Mouse (Mus musculus): ENCODE measurements at regions not wholly inside any gene's neighbourhood (a gene's known extent, or its start where the extent isn't known, plus 50 kb on each side); places are given as distances from the start of the nearest gene placed in this dataset.

- TF ChIP-seq CTCF (IDR thresholded peaks at IDR 0.05 in 2 of 3, conservative IDR thresholded peaks at IDR 0.05 in 1 of 3; ENCODE audit: control insufficient read depth in 1 of 3, insufficient read depth in 1 of 3, low read depth in 2 of 3, low read length in 3 of 3, poor library complexity in 1 of 3, severe bottlenecking in 1 of 3) (no peak), POLR2A (IDR thresholded peaks at IDR 0.05; ENCODE audit: control insufficient read depth in 1 of 2, insufficient read depth in 1 of 2, low read depth in 1 of 2, low read length in 2 of 2, poor library complexity in 1 of 2) (no peak), EP300 (IDR thresholded peaks at IDR 0.05; ENCODE audit: low read depth in 1 of 2, low read length in 2 of 2) (no peak), GATA1 (IDR thresholded peaks at IDR 0.05; ENCODE audit: low read depth, low read length) (no peak), HCFC1 (IDR thresholded peaks at IDR 0.05; ENCODE audit: low read depth, low read length) (no peak), MAX (IDR thresholded peaks at IDR 0.05; ENCODE audit: low read length) (no peak), POLR2AphosphoS2 (IDR thresholded peaks at IDR 0.05; ENCODE audit: low read length) (no peak), ZNF384 (IDR thresholded peaks at IDR 0.05; ENCODE audit: low read depth, low read length) (no peak), CHD2 (IDR thresholded peaks at IDR 0.05; ENCODE audit: low read length) (no peak), RCOR1 (IDR thresholded peaks at IDR 0.05; ENCODE audit: low read depth, low read length) (no peak), ZC3H11A (IDR thresholded peaks at IDR 0.05; ENCODE audit: low read depth, low read length) (no peak), MXI1 (IDR thresholded peaks at IDR 0.05; ENCODE audit: low read depth, low read length) (no peak), UBTF (IDR thresholded peaks at IDR 0.05; ENCODE audit: borderline replicate concordance, insufficient read depth, low read depth, low read length) (no peak)
These were observed 161.0 kb upstream of the Nmur2 start for GRCm38 (mm10) chr11:56201844-56202243.
